Mouse (Mus musculus) megakaryocyte, embryonic 14.5 days (primary cell): ENCODE measurements around the gene Cgnl1.

Experiments used
- FLI1 ChIP-seq: IDR thresholded peaks from 2 replicates; pipeline ENCODE4 v1.6.1; 2012; ENCODE audit warnings: low read length, inconsistent platforms, mixed read lengths
- GATA1 ChIP-seq: IDR thresholded peaks from 3 replicates; pipeline ENCODE4 v1.6.1; 2012; ENCODE audit warnings: mixed read lengths, low read length, inconsistent platforms, borderline replicate concordance

GRCm38 (mm10) chr9:71591938-71592548 lies 179.4 kb downstream of the Cgnl1 start, which contains the start of gene Myzap:
- TF ChIP-seq FLI1 (no peak), GATA1 (no peak)
